Mouse (Mus musculus) kidney, adult 2 months (tissue): ENCODE results near the gene Nr6a1.

Source experiments
- CTCF ChIP-seq: fragments of 200-500 bp; conservative IDR thresholded peaks from 2 replicates; pipeline ENCODE4 v1.5.1; 2011; ENCODE audit warnings: low read depth, mild to moderate bottlenecking, control low read depth, low read length, moderate library complexity, mixed read lengths; ENCODE audit not compliant: insufficient read depth, insufficient read length
- POLR2A ChIP-seq: fragments of 200-500 bp; IDR thresholded peaks from one replicate; pipeline ENCODE4 v1.6.1; 2011; ENCODE audit warnings: low read depth, low read length, control low read depth

DNA sequence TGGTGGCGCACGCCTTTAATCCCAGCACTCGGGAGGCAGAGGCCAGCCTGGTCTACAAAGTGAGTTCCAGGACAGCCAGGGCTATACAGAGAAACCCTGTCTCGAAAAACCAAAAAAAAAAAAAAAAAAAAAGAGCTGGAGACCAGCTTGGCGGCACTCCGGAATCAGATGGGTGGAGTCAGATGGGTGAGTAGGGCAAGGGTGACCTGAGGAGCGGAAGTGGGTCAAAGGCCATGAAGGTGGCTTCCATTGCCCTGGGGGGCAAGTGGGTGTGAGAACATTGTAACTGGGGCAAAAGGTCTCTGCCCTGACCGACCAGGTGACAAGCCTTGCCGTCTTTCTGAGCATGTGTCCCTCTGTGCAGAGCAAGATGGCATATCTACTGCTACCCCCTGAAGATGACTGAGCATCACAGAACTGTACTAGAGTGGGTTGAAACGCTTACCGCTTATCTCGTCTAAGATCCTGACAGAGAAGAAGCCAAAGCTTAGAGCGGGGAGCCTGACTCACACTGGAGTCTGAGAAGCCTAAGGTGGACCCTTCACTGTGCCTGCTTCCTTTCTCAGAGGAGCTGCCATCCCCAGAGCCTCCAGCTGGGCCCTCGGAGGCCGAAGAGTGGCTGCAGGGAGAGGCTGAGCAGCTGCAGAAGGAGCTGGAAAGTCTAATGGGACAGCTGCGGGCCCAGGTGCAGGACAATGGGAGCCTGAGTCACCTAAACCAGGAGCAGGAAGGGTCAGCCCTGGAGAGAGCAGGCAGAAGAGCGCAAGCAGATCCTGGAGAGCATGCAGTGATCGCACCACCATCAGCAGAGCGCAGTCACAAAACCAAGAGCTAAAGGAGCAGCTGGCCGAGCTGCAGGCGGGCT lies 48.7 kb upstream of the Nr6a1 start:
- TF ChIP-seq POLR2A = no peak
- no peak for TF ChIP-seq CTCF
